Mouse (Mus musculus): ENCODE measurements around the gene Ccdc171.

DNA sequence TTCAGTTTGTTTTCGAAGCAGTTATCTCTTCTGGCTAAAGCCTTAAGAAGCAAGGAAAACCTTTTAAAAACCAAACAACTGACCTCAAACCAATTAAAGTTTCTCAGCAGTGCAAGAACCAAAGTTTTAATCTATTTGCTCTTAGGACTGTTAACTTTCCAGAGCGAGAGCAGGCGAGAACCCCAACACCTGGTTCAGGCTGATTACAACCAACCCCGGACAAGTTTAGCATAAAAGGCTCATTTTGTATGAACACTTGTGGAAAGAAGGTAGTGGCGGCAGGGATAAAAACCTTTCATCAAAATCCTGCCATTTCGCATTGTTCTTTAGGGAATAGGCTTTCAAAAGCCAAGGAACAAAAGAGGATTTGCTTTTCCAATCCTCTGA lies 896 bp upstream of the Ccdc171 start:
- no peak for TF ChIP-seq CTCF (IDR thresholded peaks at IDR 0.05; ENCODE audit: low read depth, low read length)
- TF ChIP-seq POLR2A (IDR thresholded peaks at IDR 0.05; ENCODE audit: borderline replicate concordance, low read depth, low read length), result no peak

Measured in bone marrow macrophage, adult 2 months (primary cell).